Mouse (Mus musculus) lung, postnatal 0 days (tissue): ENCODE measurements around the gene Cdh4. TPM values are rescaled to one million over a fixed set of nuclear protein-coding genes. Genes with fewer than 3 reads are reported as not detected.

ENCODE experiments used
- ATAC-seq: fragments of 200-750 bp; cut with Nextera tagmentation; 2 replicates; pipeline ENCODE4 v1.8.0; 2017; ENCODE audit warnings: moderate library complexity
- DNase-seq: peaks from one replicate; pipeline ENCODE4 v3.0.0-alpha.2; 2016; ENCODE audit warnings: low spot score
- H3K27ac ChIP-seq: fragments of 300-500 bp; sonication (generic); 2 replicates; pipeline ENCODE4 v1.5.1; 2014; ENCODE audit warnings: antibody characterized with exemption, mild to moderate bottlenecking, low read length, mixed read lengths
- H3K27me3 ChIP-seq: fragments of 300-500 bp; sonication (generic); replicated peaks from 2 replicates; pipeline ENCODE4 v1.6.1; 2014; ENCODE audit warnings: low read length, mixed read lengths; ENCODE audit not compliant: insufficient read depth
- H3K36me3 ChIP-seq: fragments of 300-500 bp; sonication (generic); 2 replicates; pipeline ENCODE4 v1.6.1; 2014; ENCODE audit warnings: low read length, mixed read lengths; ENCODE audit not compliant: insufficient read depth
- H3K4me1 ChIP-seq: fragments of 300-500 bp; sonication (generic); 2 replicates; pipeline ENCODE4 v1.6.1; 2014; ENCODE audit warnings: antibody characterized with exemption, low read depth, low read length, mixed read lengths; ENCODE audit not compliant: insufficient read depth
- H3K4me2 ChIP-seq: fragments of 300-500 bp; sonication (generic); replicated peaks from 2 replicates; pipeline ENCODE4 v1.6.1; 2014; ENCODE audit warnings: low read depth, mild to moderate bottlenecking, low read length, moderate library complexity, mixed read lengths
- H3K4me3 ChIP-seq: fragments of 300-500 bp; sonication (generic); 2 replicates; pipeline ENCODE4 v1.5.1; 2014; ENCODE audit warnings: low read depth, low read length
- H3K9ac ChIP-seq: fragments of 300-500 bp; sonication (generic); replicated peaks from 2 replicates; pipeline ENCODE4 v1.6.1; 2014; ENCODE audit warnings: low read depth, mild to moderate bottlenecking
- H3K9me3 ChIP-seq: fragments of 300-500 bp; sonication (generic); 2 replicates; pipeline ENCODE4 v1.6.1; 2016; ENCODE audit warnings: low read length, mixed read lengths
- CTCF ChIP-seq: IDR thresholded peaks from 2 replicates; pipeline ENCODE4 v1.5.1; 2016; ENCODE audit warnings: antibody characterized with exemption, mild to moderate bottlenecking
- EP300 ChIP-seq: IDR thresholded peaks from 2 replicates; pipeline ENCODE4 v1.6.1; 2016; ENCODE audit warnings: antibody characterized with exemption, mild to moderate bottlenecking, control low read depth
- WGBS: fragments of 180-500 bp; shearing (Covaris S2); extraction: QIAGEN DNeasy Blood & Tissue Kit; methylation state at CpG from one replicate; pipeline ENCODE4 v1.1.7; 2014; 5-methylcytosine and 5-hydroxymethylcytosine counted together
- polyA plus RNA-seq: library from polyadenylated mRNA; unstranded; fragments of >200 nt; fragmentation: Nextera tagmentation; extraction: Ambion mirVana; gene quantifications from 2 replicates; pipeline ENCODE4 v1.2.1, GENCODE M21; 2015

Gene Cdh4
- polyA plus RNA-seq, 1 experiment from 2014 or later, result 3.4 TPM

- Histone ChIP-seq H3K36me3 (no peaks in the 10 kb centered on the region), H3K4me3 (no peak overlapping the region), H3K9me3 (no peaks in the 10 kb centered on the region), H3K4me1 (no peaks in the 10 kb centered on the region), H3K9ac (no peak overlapping the region), H3K27me3 (no peaks in the 10 kb centered on the region), H3K27ac (no peak overlapping the region), H3K4me2 (no peak overlapping the region)
- no peak for ATAC-seq
- TF ChIP-seq CTCF (no peak), EP300 (no peak)
- 8% methylated on average over 12 of the region's 12 CpGs for WGBS
- no peak for DNase-seq
Observed at GRCm38 (mm10) chr2:179565611-179566010, 123.4 kb downstream of the Cdh4 start.

GRCm38 (mm10) chr2:179567886-179568285 lies 125.7 kb downstream of the Cdh4 start:
- DNase-seq (peak; percentile 11), ATAC-seq (peak; percentile 57; the same call in 1 of the 2 replicates)
- Histone ChIP-seq H3K27ac (no peak overlapping the region), H3K4me1 (no peaks in the 10 kb centered on the region; the same call in 1 of the 2 replicates), H3K4me3 (no peak overlapping the region), H3K4me2 (no peak overlapping the region), H3K36me3 (no peaks in the 10 kb centered on the region), H3K9me3 (no peaks in the 10 kb centered on the region), H3K9ac (no peak overlapping the region), H3K27me3 (no peaks in the 10 kb centered on the region)
- 60% methylated on average over 8 of the region's 8 CpGs for WGBS
- TF ChIP-seq EP300 (no peak), CTCF (no peak)

GRCm38 (mm10) chr2:179569171-179569570 lies 126.9 kb downstream of the Cdh4 start:
- no peaks in the 10 kb centered on the region for H3K27me3 ChIP-seq
- ATAC-seq, result no peak

GRCm38 (mm10) chr2:179571175-179571769 lies 129.0 kb downstream of the Cdh4 start:
- Histone ChIP-seq H3K27me3 (no peaks in the 10 kb centered on the region), H3K4me3 (no peak overlapping the region), H3K9me3 (no peaks in the 10 kb centered on the region), H3K27ac (no peak overlapping the region), H3K9ac (no peak overlapping the region), H3K4me2 (no peak overlapping the region), H3K36me3 (no peaks in the 10 kb centered on the region), H3K4me1 (no peaks in the 10 kb centered on the region; the same call in 1 of the 2 replicates)
- no peak for TF ChIP-seq EP300
- TF ChIP-seq CTCF, result no peak; the same call in 1 of the 2 replicates
- 29% methylated on average over 6 of the region's 6 CpGs for WGBS
- DNase-seq (peak; percentile 9), ATAC-seq (peak; percentile 17; the same call in 1 of the 2 replicates)

More at GRCm38 (mm10) chr2:179569171-179569570, 126.9 kb downstream of the Cdh4 start:
- TF ChIP-seq CTCF (no peak), EP300 (no peak)
- 44% methylated on average over 10 of the region's 10 CpGs for WGBS
- Histone ChIP-seq H3K9me3 (no peaks in the 10 kb centered on the region), H3K4me2 (no peak overlapping the region), H3K36me3 (no peaks in the 10 kb centered on the region), H3K4me1 (no peaks in the 10 kb centered on the region; the same call in 1 of the 2 replicates), H3K27ac (no peak overlapping the region), H3K4me3 (no peak overlapping the region), H3K9ac (no peak overlapping the region)
- DNase-seq, result no peak

- no peak for TF ChIP-seq CTCF
- TF ChIP-seq EP300, result no peak
Observed at GRCm38 (mm10) chr2:179573331-179573730, 131.1 kb downstream of the Cdh4 start.

GRCm38 (mm10) chr2:179573786-179574185 lies 131.6 kb downstream of the Cdh4 start:
- Histone ChIP-seq H3K27me3 (no peaks in the 10 kb centered on the region), H3K36me3 (no peaks in the 10 kb centered on the region), H3K4me1 (no peaks in the 10 kb centered on the region; the same call in 1 of the 2 replicates), H3K9me3 (no peaks in the 10 kb centered on the region), H3K4me2 (no peak overlapping the region), H3K9ac (no peak overlapping the region), H3K4me3 (no peak overlapping the region), H3K27ac (no peak overlapping the region)
- TF ChIP-seq CTCF, result no peak
- TF ChIP-seq EP300, result no peak
- WGBS, result 74% methylated on average over 6 of the region's 6 CpGs
- DNase-seq, result no peak
- ATAC-seq, result no peak

More at GRCm38 (mm10) chr2:179573331-179573730, 131.1 kb downstream of the Cdh4 start:
- Histone ChIP-seq H3K9me3 (no peaks in the 10 kb centered on the region), H3K27me3 (no peaks in the 10 kb centered on the region), H3K36me3 (no peaks in the 10 kb centered on the region), H3K9ac (no peak overlapping the region), H3K4me2 (no peak overlapping the region), H3K27ac (no peak overlapping the region), H3K4me1 (no peaks in the 10 kb centered on the region; the same call in 1 of the 2 replicates), H3K4me3 (no peak overlapping the region)
- 79% methylated on average over 11 of the region's 11 CpGs for WGBS
- DNase-seq (no peak), ATAC-seq (no peak)
